Mouse (Mus musculus): Measurements from ENCODE around the gene Ppm1n. TPM values are rescaled to one million over a fixed set of nuclear protein-coding genes. Genes with fewer than 3 reads are reported as not detected.

Gene Ppm1n
- polyA plus RNA-seq, 1 experiment from 2014 or later, result not detected

DNA sequence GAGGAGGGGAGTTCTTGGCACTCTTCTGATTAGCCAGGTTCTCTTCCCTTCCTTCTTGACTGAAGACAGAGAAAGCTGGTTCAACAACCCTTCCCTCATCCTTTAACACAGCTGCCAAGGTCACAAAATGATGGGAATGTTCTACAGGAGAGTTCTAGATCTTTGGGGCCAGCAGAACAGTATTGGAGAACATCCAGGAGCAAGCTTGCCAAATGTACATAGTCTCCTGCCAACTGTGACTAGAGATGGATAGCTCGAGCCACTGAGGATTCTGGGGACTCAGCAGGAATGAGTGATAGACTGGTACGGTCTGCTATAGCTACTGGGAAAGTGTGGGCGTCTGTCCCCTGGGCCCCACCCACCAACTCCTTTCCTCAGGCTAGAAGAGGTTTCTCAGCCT is 21.5 kb downstream of the Ppm1n start:
- Histone ChIP-seq H3K4me2 (no peak overlapping the region), H3K4me1 (peaks cover 13% of the 10 kb centered on the region), H3K27me3 (no peaks in the 10 kb centered on the region), H3K9ac (no peak overlapping the region), H3K36me3 (peaks cover 81% of the 10 kb centered on the region), H3K4me3 (no peak overlapping the region), H3K9me3 (no peaks in the 10 kb centered on the region), H3K27ac (no peak overlapping the region; the same call in 1 of the 2 replicates)
- no peak for ATAC-seq (ENCODE audit: insufficient number of reproducible peaks, insufficient read depth, low FRiP score, low TSS enrichment, low read depth)
- WGBS, result 77% methylated on average over 3 of the region's 3 CpGs

DNA sequence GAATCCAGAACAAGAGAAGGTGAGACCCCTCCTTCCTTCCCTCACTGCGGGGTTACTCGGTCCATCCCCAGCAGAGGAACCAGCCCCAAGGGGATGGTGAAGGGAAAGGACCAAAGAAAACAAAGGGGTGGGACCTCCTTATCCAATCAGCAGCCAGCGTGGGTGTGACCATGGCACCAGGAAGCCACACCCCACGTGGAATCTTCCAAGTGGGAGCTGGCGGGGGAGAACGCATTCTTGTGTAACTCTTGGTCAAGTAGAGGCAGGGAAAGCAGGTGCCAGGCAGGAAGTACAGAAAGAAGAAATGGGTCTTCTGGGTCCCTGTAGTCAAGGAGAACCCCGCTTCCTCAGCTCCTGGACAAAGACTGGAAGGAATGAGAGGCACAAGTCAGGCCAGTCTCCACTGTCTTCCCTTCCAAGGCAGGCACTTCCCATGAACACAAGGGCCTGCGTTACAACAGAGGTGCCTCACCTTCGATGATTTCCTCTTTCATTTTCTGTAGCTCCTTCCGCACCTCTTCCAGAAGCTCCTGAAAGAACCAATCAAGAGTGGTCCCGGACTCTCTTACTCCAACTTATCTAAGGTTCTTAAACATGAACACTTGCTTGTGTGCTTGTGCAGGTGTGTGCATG is 22.4 kb downstream of the Ppm1n start:
- ATAC-seq (ENCODE audit: insufficient number of reproducible peaks, insufficient read depth, low FRiP score, low TSS enrichment, low read depth), result no peak
- no peaks in the 10 kb centered on the region for H3K9me3 ChIP-seq
- WGBS, result 33% methylated on average over 11 of the region's 11 CpGs
- H3K4me2 ChIP-seq, result no peak overlapping the region
- H3K9ac ChIP-seq, result no peak overlapping the region
- H3K27ac ChIP-seq, result peak overlapping the region; percentile 51; the same call in 1 of the 2 replicates
- H3K4me1 ChIP-seq, result peaks cover 13% of the 10 kb centered on the region
- no peaks in the 10 kb centered on the region for H3K27me3 ChIP-seq
- H3K36me3 ChIP-seq, result peaks cover 73% of the 10 kb centered on the region
- no peak overlapping the region for H3K4me3 ChIP-seq

DNA sequence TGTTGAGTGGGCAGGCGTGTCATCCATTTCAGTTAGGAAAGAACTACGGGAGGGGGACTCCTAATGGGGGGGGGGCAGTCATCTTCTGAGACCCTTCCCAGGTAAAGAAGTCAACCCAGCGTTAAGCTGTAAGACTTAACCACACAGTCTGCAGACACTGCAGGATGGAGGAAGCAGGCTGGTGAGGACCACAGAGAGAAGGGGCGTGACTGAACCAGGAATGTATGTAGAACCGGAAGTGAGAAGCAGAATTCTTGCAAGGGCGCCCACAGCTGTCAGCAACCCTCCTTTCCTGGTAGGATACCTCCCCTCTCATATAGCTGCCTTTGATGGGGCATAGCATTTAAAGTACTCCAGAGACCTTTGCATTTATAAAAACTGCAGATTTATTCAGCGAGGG is 23.3 kb downstream of the Ppm1n start:
- H3K9ac ChIP-seq, result no peak overlapping the region
- H3K36me3 ChIP-seq, result peaks cover 64% of the 10 kb centered on the region
- H3K27me3 ChIP-seq, result no peaks in the 10 kb centered on the region
- ATAC-seq (ENCODE audit: insufficient number of reproducible peaks, insufficient read depth, low FRiP score, low TSS enrichment, low read depth), result no peak
- H3K4me3 ChIP-seq, result no peak overlapping the region
- no peak overlapping the region; the same call in 1 of the 2 replicates for H3K27ac ChIP-seq
- WGBS, result 74% methylated on average over 7 of the region's 7 CpGs
- no peak overlapping the region for H3K4me2 ChIP-seq
- peaks cover 13% of the 10 kb centered on the region for H3K4me1 ChIP-seq
- no peaks in the 10 kb centered on the region for H3K9me3 ChIP-seq

DNA sequence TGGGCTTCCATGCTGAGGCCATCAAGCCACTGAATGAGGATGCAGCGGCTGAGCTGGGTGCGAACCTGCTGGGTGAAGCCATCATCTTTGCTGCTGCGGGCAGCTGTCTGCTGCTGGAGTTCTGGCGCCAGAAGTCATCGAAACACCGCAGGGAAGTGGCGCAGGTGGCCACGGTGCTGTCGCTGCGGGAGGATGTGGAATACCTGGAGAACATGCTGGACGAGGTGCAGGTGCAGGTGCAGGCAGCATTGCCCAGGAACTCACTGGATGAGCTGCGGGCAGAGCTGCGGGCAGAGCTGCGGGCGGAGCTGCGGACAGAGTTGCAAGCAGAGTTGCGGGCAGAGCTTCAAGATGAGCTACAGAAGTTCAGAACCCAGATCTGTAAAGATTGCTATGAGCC is 24.5 kb downstream of the Ppm1n start:
- Histone ChIP-seq H3K27me3 (no peaks in the 10 kb centered on the region), H3K36me3 (peaks cover 54% of the 10 kb centered on the region), H3K9ac (no peak overlapping the region), H3K9me3 (no peaks in the 10 kb centered on the region), H3K4me1 (peaks cover 13% of the 10 kb centered on the region), H3K27ac (no peak overlapping the region), H3K4me2 (no peak overlapping the region), H3K4me3 (no peak overlapping the region)
- ATAC-seq (ENCODE audit: insufficient number of reproducible peaks, insufficient read depth, low FRiP score, low TSS enrichment, low read depth), result no peak
- 92% methylated on average over 17 of the region's 17 CpGs for WGBS

DNA sequence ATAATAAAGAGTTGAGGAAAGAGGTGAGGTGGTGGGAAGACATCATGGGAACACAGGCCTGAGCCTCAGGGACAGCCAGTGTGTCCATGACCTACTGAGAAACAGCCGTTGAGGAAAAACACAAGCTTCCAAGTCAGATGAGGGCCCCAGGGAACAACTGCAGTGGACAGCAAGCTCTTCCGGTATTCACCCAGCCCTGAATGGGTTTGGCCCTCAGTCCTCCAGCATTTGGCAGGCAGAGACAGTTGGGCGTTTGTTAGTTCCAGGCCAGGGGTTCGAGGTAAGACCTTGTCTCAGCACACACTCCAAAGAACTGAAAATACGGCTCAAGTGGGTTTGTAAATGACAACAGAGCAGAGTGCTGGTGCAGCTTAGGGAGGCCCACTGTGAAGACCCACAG is 26.4 kb downstream of the Ppm1n start:
- Histone ChIP-seq H3K4me2 (no peak overlapping the region), H3K4me1 (peaks cover 13% of the 10 kb centered on the region), H3K27me3 (no peaks in the 10 kb centered on the region), H3K9me3 (no peaks in the 10 kb centered on the region), H3K36me3 (peaks cover 34% of the 10 kb centered on the region), H3K9ac (no peak overlapping the region), H3K27ac (no peak overlapping the region), H3K4me3 (no peak overlapping the region)
- 50% methylated on average over 5 of the region's 5 CpGs for WGBS
- no peak for ATAC-seq (ENCODE audit: insufficient number of reproducible peaks, insufficient read depth, low FRiP score, low TSS enrichment, low read depth)

DNA sequence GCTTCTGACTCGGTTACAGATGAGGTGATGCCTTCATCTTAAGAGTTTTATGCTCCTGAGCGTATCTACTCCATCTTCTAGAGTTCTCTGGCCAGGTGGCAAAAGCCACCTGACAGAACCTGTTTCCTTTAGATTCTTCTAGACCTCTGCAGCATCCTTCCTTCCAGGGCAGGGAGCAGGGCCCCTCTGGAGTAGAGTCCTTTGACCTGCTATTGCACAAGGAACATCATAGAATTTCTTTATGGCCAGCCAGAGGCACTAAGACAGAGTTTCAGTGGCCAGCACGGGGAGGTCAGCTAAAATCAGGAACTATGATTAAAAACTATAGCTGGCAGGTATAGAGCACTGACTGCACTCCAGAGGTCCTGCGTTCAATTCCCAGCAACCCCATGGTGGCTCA is 27.8 kb downstream of the Ppm1n start:
- no peak overlapping the region for H3K4me2 ChIP-seq
- peaks cover 3% of the 10 kb centered on the region; the same call in 1 of the 2 replicates for H3K4me1 ChIP-seq
- H3K9ac ChIP-seq, result no peak overlapping the region
- H3K36me3 ChIP-seq, result peaks cover 28% of the 10 kb centered on the region
- no peak overlapping the region for H3K4me3 ChIP-seq
- H3K9me3 ChIP-seq, result no peaks in the 10 kb centered on the region
- H3K27me3 ChIP-seq, result no peaks in the 10 kb centered on the region
- no peak overlapping the region for H3K27ac ChIP-seq
- 84% methylated on average over 4 of the region's 4 CpGs for WGBS
- no peak for ATAC-seq (ENCODE audit: insufficient number of reproducible peaks, insufficient read depth, low FRiP score, low TSS enrichment, low read depth)

DNA sequence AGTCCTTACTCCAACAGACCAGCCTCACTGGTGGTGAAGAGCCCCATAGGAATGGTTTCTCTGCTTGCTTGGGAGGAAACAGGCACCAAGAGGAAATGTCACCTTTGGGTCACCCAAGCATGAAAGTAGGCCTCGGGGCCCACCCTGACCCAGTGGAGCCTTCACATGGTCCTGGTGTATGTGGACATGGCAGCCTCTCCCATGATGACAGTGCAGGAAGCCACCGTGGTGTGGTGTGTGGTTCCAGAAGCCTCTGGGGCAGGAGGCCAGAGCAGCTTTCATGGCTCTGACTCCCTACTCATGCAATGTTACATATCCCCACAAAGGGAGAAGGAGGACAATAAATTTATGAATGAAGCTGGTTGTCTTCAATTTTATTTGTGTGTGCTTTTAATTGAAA is 32.4 kb downstream of the Ppm1n start:
- H3K4me1 ChIP-seq, result no peaks in the 10 kb centered on the region
- no peak overlapping the region for H3K4me3 ChIP-seq
- H3K27me3 ChIP-seq, result no peaks in the 10 kb centered on the region
- no peak overlapping the region for H3K4me2 ChIP-seq
- no peak overlapping the region for H3K9ac ChIP-seq
- H3K9me3 ChIP-seq, result no peaks in the 10 kb centered on the region
- ATAC-seq (ENCODE audit: insufficient number of reproducible peaks, insufficient read depth, low FRiP score, low TSS enrichment, low read depth), result no peak
- 94% methylated on average over 2 of the region's 2 CpGs for WGBS
- peaks cover 29% of the 10 kb centered on the region for H3K36me3 ChIP-seq
- no peak overlapping the region for H3K27ac ChIP-seq

DNA sequence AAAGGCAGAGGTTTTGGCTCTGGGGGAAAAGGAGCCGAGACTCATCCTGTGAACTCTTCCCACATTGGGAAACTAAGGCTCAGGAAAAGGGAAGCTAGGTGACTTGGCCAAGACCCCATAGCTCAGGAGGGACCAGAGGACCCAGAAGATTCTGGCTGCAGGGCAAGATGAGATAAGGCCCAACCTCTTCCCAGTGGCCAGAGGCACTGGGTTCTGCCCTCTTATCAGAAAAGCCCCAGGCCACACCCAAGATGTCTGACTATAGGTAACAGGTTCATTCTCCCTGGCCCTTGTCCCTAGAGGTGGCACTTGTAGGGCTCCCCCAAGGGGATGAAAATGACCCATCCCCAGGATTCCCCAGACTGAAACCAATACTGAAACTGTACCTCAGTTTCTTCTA is 33.0 kb downstream of the Ppm1n start:
- Histone ChIP-seq H3K27ac (no peak overlapping the region), H3K4me2 (no peak overlapping the region), H3K9ac (no peak overlapping the region), H3K4me1 (no peaks in the 10 kb centered on the region), H3K9me3 (no peaks in the 10 kb centered on the region), H3K4me3 (no peak overlapping the region), H3K36me3 (peaks cover 29% of the 10 kb centered on the region), H3K27me3 (no peaks in the 10 kb centered on the region)
- 97% methylated on average over 1 of the region's 1 CpGs for WGBS
- ATAC-seq (ENCODE audit: insufficient number of reproducible peaks, insufficient read depth, low FRiP score, low TSS enrichment, low read depth), result no peak

DNA sequence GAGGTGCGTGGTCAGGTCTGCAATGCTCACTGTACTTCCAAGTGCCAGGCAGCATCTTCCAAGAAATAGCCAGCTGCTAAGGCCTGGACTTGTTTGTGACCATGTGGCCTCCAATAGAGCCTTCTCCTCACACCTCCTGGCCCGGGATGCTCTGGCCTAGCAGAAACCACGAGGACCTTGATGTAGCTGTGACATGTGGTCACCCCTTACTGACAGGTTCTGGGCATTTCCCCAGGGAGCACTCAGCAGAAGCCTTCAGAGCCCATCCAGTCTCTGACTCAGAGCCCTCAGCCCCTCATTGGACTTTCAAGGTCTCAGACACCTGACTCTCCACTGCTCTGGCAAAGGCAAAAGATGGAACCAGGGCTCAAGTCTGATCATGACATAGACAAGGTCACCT is 34.8 kb downstream of the Ppm1n start:
- Histone ChIP-seq H3K9ac (no peak overlapping the region), H3K9me3 (no peaks in the 10 kb centered on the region), H3K4me2 (no peak overlapping the region), H3K27ac (no peak overlapping the region), H3K27me3 (no peaks in the 10 kb centered on the region), H3K4me3 (no peak overlapping the region), H3K4me1 (no peaks in the 10 kb centered on the region), H3K36me3 (peaks cover 29% of the 10 kb centered on the region)
- 95% methylated on average over 3 of the region's 3 CpGs for WGBS
- ATAC-seq (ENCODE audit: insufficient number of reproducible peaks, insufficient read depth, low FRiP score, low TSS enrichment, low read depth), result no peak

DNA sequence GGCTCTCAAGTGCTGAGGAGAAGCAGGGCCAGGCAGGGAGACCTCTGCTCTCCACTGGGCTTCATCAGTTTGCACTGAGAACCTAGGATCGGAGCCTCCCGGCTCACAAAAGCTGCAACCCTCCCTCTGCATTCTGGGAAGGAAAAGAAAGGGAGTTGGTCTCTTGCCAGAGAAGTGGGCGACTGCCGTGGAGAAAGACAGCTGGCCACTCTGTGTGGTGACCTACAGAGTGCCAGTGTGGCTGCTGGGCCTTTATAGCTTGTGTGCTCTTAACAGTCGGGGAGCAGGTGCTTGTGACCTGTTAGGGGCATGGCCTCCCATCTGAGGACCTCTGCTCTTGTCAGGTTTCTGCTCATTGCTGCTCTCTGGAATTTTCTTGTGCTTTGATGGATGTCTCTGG is 36.0 kb downstream of the Ppm1n start:
- Histone ChIP-seq H3K9ac (0 out of 2 replicates have a peak overlapping the region, but pooled peaks have one; percentile 27), H3K9me3 (no peaks in the 10 kb centered on the region), H3K4me2 (no peak overlapping the region), H3K27me3 (no peaks in the 10 kb centered on the region), H3K4me3 (no peak overlapping the region), H3K4me1 (peaks cover 4% of the 10 kb centered on the region; the same call in 1 of the 2 replicates), H3K27ac (no peak overlapping the region), H3K36me3 (peaks cover 29% of the 10 kb centered on the region)
- 84% methylated on average over 5 of the region's 5 CpGs for WGBS
- no peak for ATAC-seq (ENCODE audit: insufficient number of reproducible peaks, insufficient read depth, low FRiP score, low TSS enrichment, low read depth)

DNA sequence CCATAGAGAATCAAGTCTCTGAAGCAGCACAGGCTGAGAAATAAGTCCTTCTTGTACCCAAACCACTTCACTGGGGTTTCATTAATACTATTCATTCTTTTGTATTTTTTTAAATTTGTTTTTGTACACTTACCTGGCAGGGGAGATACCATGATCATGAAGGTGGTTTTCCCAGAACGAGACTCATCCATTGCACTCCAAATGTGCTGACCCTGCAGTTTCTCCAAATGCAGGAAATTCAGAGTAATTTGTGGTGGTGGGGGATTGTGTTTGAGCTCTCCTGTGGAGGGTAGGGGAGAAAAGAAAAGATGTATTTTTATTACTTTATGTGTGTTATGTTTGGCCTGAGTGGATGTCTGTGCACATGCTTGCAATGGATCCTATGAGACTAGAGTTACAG is 37.9 kb downstream of the Ppm1n start:
- Histone ChIP-seq H3K4me3 (no peak overlapping the region), H3K4me2 (no peak overlapping the region), H3K27ac (no peak overlapping the region), H3K36me3 (peaks cover 22% of the 10 kb centered on the region), H3K27me3 (no peaks in the 10 kb centered on the region), H3K4me1 (peaks cover 4% of the 10 kb centered on the region; the same call in 1 of the 2 replicates), H3K9ac (no peak overlapping the region), H3K9me3 (no peaks in the 10 kb centered on the region)
- WGBS, result 91% methylated on average over 1 of the region's 1 CpGs
- ATAC-seq (ENCODE audit: insufficient number of reproducible peaks, insufficient read depth, low FRiP score, low TSS enrichment, low read depth), result no peak

DNA sequence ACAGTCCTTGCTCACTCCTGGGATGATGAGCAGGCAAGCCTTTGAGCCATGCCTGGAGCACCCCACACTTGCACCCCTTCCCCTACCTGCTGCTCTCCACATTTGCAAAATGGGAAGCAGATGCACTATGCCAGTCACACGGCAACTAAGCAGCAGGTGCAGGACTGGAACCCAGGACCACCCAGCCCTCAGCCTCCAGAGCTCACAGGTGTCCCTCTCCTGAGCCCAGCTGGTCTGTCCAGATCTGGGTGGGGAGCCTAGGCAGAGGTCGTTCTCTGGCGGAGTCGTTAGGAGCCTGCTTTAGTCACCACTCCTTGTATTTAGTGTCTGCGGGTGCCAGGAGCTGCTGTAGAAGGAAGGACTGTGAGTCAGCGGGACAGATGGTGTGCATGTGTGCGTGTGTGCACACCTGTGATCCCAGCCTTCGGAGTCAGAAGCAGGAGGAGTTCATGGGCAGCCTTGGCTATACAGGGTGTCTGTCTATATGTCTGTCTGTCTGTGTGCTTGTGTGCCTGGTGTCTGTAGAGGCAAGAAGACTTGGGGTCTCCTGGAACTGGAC is 38.9 kb downstream of the Ppm1n start:
- Histone ChIP-seq H3K4me3 (no peak overlapping the region), H3K27me3 (no peaks in the 10 kb centered on the region)
- WGBS, result 91% methylated on average over 8 of the region's 8 CpGs

More for the DNA sequence above, 38.9 kb downstream of the Ppm1n start:
- H3K9ac ChIP-seq, result 0 out of 2 replicates have a peak overlapping the region, but pooled peaks have one; percentile 21
- ATAC-seq (ENCODE audit: insufficient number of reproducible peaks, insufficient read depth, low FRiP score, low TSS enrichment, low read depth), result no peak
- no peaks in the 10 kb centered on the region for H3K9me3 ChIP-seq
- H3K4me1 ChIP-seq, result peaks cover 4% of the 10 kb centered on the region; the same call in 1 of the 2 replicates
- H3K27ac ChIP-seq, result no peak overlapping the region
- no peak overlapping the region for H3K4me2 ChIP-seq
- H3K36me3 ChIP-seq, result peaks cover 14% of the 10 kb centered on the region

Measured in embryonic facial prominence, embryonic 13.5 days (tissue).